Mouse (Mus musculus): Measurements from ENCODE around the gene H2-DMb2. TPM values are rescaled to one million over a fixed set of nuclear protein-coding genes. Genes with fewer than 3 reads are reported as not detected.
A peak's percentile ranks its signal among the peaks of the same experiment; 100 is the strongest.

Gene H2-DMb2
- 0.15 and 0.18 TPM in 2 replicates for polyA plus RNA-seq (2014; fragmentation: Nextera tagmentation; extraction: Ambion mirVana)

- Histone ChIP-seq H3K9ac (replicated peaks; ENCODE audit: low read length) (no peak within 1 kb of the TSS), H3K4me3 (replicated peaks; ENCODE audit: low read depth, low read length) (no peak within 1 kb of the TSS), H3K36me3 (ENCODE audit: control insufficient read depth, insufficient read depth, low read length) (no peaks in the 10 kb centered on the region), H3K4me1 (ENCODE audit: control insufficient read depth, insufficient read depth, low read length) (peaks cover 14% of the 10 kb centered on the region; the same call in 1 of the 2 replicates), H3K27me3 (ENCODE audit: control insufficient read depth, insufficient read depth, low read length) (peaks cover 17% of the 10 kb centered on the region), H3K27ac (replicated peaks; ENCODE audit: low read depth, low read length) (no peak within 1 kb of the TSS), H3K4me2 (ENCODE audit: low read length) (no peak within 1 kb of the TSS), H3K9me3 (ENCODE audit: control insufficient read depth, low read length) (no peaks in the 10 kb centered on the region)
- no peak for ATAC-seq (ENCODE audit: low FRiP score, low TSS enrichment)
- DNase-seq: peak; percentile 19
- WGBS: 22% methylated on average over 7 of the region's 7 CpGs
Measured at GRCm38 (mm10) chr17:34143033-34143432, at the start of gene H2-DMb2. Gene H2-DMb2, plus strand, starts transcription at chr17:34143307.

GRCm38 (mm10) chr17:34094283-34095035 lies 48.6 kb upstream of the H2-DMb2 start:
- Histone ChIP-seq H3K36me3 (ENCODE audit: control insufficient read depth, insufficient read depth, low read length) (no peaks in the 10 kb centered on the region), H3K4me3 (replicated peaks; ENCODE audit: low read depth, low read length) (no peak overlapping the region), H3K27ac (replicated peaks; ENCODE audit: low read depth, low read length) (no peak overlapping the region), H3K9me3 (ENCODE audit: control insufficient read depth, low read length) (no peaks in the 10 kb centered on the region), H3K4me1 (ENCODE audit: control insufficient read depth, insufficient read depth, low read length) (no peaks in the 10 kb centered on the region), H3K9ac (replicated peaks; ENCODE audit: low read length) (no peak overlapping the region), H3K4me2 (ENCODE audit: low read length) (no peak overlapping the region), H3K27me3 (ENCODE audit: control insufficient read depth, insufficient read depth, low read length) (no peaks in the 10 kb centered on the region)
- no peak for ATAC-seq (ENCODE audit: low FRiP score, low TSS enrichment)
- DNase-seq: no peak
- 86% methylated on average over 27 of the region's 27 CpGs for WGBS

GRCm38 (mm10) chr17:34096497-34097010 lies 46.6 kb upstream of the H2-DMb2 start:
- no peaks in the 10 kb centered on the region for H3K36me3 ChIP-seq (ENCODE audit: control insufficient read depth, insufficient read depth, low read length)
- H3K27ac ChIP-seq (replicated peaks; ENCODE audit: low read depth, low read length): no peak overlapping the region
- no peaks in the 10 kb centered on the region for H3K9me3 ChIP-seq (ENCODE audit: control insufficient read depth, low read length)
- ATAC-seq (ENCODE audit: low FRiP score, low TSS enrichment) (no peak), DNase-seq (no peak)
- H3K27me3 ChIP-seq (ENCODE audit: control insufficient read depth, insufficient read depth, low read length): no peaks in the 10 kb centered on the region
- H3K4me1 ChIP-seq (ENCODE audit: control insufficient read depth, insufficient read depth, low read length): no peaks in the 10 kb centered on the region
- WGBS: 83% methylated on average over 3 of the region's 3 CpGs
- no peak overlapping the region for H3K9ac ChIP-seq (replicated peaks; ENCODE audit: low read length)
- H3K4me3 ChIP-seq (replicated peaks; ENCODE audit: low read depth, low read length): no peak overlapping the region
- H3K4me2 ChIP-seq (ENCODE audit: low read length): no peak overlapping the region

GRCm38 (mm10) chr17:34097272-34097671 lies 45.8 kb upstream of the H2-DMb2 start:
- Histone ChIP-seq H3K9me3 (ENCODE audit: control insufficient read depth, low read length) (no peaks in the 10 kb centered on the region), H3K9ac (replicated peaks; ENCODE audit: low read length) (no peak overlapping the region), H3K4me1 (ENCODE audit: control insufficient read depth, insufficient read depth, low read length) (no peaks in the 10 kb centered on the region), H3K36me3 (ENCODE audit: control insufficient read depth, insufficient read depth, low read length) (no peaks in the 10 kb centered on the region), H3K27me3 (ENCODE audit: control insufficient read depth, insufficient read depth, low read length) (no peaks in the 10 kb centered on the region), H3K27ac (replicated peaks; ENCODE audit: low read depth, low read length) (no peak overlapping the region), H3K4me2 (ENCODE audit: low read length) (no peak overlapping the region), H3K4me3 (replicated peaks; ENCODE audit: low read depth, low read length) (no peak overlapping the region)
- DNase-seq (no peak), ATAC-seq (ENCODE audit: low FRiP score, low TSS enrichment) (no peak)
- 74% methylated on average over 5 of the region's 5 CpGs for WGBS

- Histone ChIP-seq H3K4me1 (ENCODE audit: control insufficient read depth, insufficient read depth, low read length) (no peaks in the 10 kb centered on the region), H3K9ac (replicated peaks; ENCODE audit: low read length) (no peak overlapping the region), H3K36me3 (ENCODE audit: control insufficient read depth, insufficient read depth, low read length) (no peaks in the 10 kb centered on the region), H3K27me3 (ENCODE audit: control insufficient read depth, insufficient read depth, low read length) (no peaks in the 10 kb centered on the region), H3K4me3 (replicated peaks; ENCODE audit: low read depth, low read length) (no peak overlapping the region), H3K27ac (replicated peaks; ENCODE audit: low read depth, low read length) (no peak overlapping the region), H3K9me3 (ENCODE audit: control insufficient read depth, low read length) (no peaks in the 10 kb centered on the region), H3K4me2 (ENCODE audit: low read length) (no peak overlapping the region)
- WGBS: 67% methylated on average over 10 of the region's 10 CpGs
- ATAC-seq (ENCODE audit: low FRiP score, low TSS enrichment): no peak
- DNase-seq: no peak
Measured at GRCm38 (mm10) chr17:34098709-34099479, 44.2 kb upstream of the H2-DMb2 start.

GRCm38 (mm10) chr17:34099531-34099930 lies 43.6 kb upstream of the H2-DMb2 start:
- Histone ChIP-seq H3K4me1 (ENCODE audit: control insufficient read depth, insufficient read depth, low read length) (no peaks in the 10 kb centered on the region), H3K4me2 (ENCODE audit: low read length) (no peak overlapping the region), H3K36me3 (ENCODE audit: control insufficient read depth, insufficient read depth, low read length) (no peaks in the 10 kb centered on the region), H3K27me3 (ENCODE audit: control insufficient read depth, insufficient read depth, low read length) (no peaks in the 10 kb centered on the region), H3K27ac (replicated peaks; ENCODE audit: low read depth, low read length) (no peak overlapping the region), H3K9ac (replicated peaks; ENCODE audit: low read length) (no peak overlapping the region), H3K4me3 (replicated peaks; ENCODE audit: low read depth, low read length) (no peak overlapping the region), H3K9me3 (ENCODE audit: control insufficient read depth, low read length) (no peaks in the 10 kb centered on the region)
- ATAC-seq (ENCODE audit: low FRiP score, low TSS enrichment) (no peak), DNase-seq (peak; percentile 35)
- 64% methylated on average over 5 of the region's 5 CpGs for WGBS

- no peaks in the 10 kb centered on the region for H3K4me1 ChIP-seq (ENCODE audit: control insufficient read depth, insufficient read depth, low read length)
- ATAC-seq (ENCODE audit: low FRiP score, low TSS enrichment): no peak
- no peak overlapping the region for H3K4me2 ChIP-seq (ENCODE audit: low read length)
- 31% methylated on average over 5 of the region's 5 CpGs for WGBS
- no peak overlapping the region for H3K27ac ChIP-seq (replicated peaks; ENCODE audit: low read depth, low read length)
- no peaks in the 10 kb centered on the region for H3K36me3 ChIP-seq (ENCODE audit: control insufficient read depth, insufficient read depth, low read length)
- H3K9ac ChIP-seq (replicated peaks; ENCODE audit: low read length): no peak overlapping the region
- peaks cover 7% of the 10 kb centered on the region; the same call in 1 of the 2 replicates for H3K9me3 ChIP-seq (ENCODE audit: control insufficient read depth, low read length)
- H3K27me3 ChIP-seq (ENCODE audit: control insufficient read depth, insufficient read depth, low read length): no peaks in the 10 kb centered on the region
- DNase-seq: no peak
- no peak overlapping the region for H3K4me3 ChIP-seq (replicated peaks; ENCODE audit: low read depth, low read length)
Measured at GRCm38 (mm10) chr17:34101185-34101584, 41.9 kb upstream of the H2-DMb2 start.

- Histone ChIP-seq H3K27ac (replicated peaks; ENCODE audit: low read depth, low read length) (no peak overlapping the region), H3K9me3 (ENCODE audit: control insufficient read depth, low read length) (peaks cover 7% of the 10 kb centered on the region; the same call in 1 of the 2 replicates), H3K4me2 (ENCODE audit: low read length) (peak overlapping the region; percentile 37), H3K9ac (replicated peaks; ENCODE audit: low read length) (no peak overlapping the region), H3K36me3 (ENCODE audit: control insufficient read depth, insufficient read depth, low read length) (no peaks in the 10 kb centered on the region), H3K4me1 (ENCODE audit: control insufficient read depth, insufficient read depth, low read length) (no peaks in the 10 kb centered on the region), H3K4me3 (replicated peaks; ENCODE audit: low read depth, low read length) (no peak overlapping the region), H3K27me3 (ENCODE audit: control insufficient read depth, insufficient read depth, low read length) (no peaks in the 10 kb centered on the region)
- DNase-seq (peak; percentile 97), ATAC-seq (ENCODE audit: low FRiP score, low TSS enrichment) (peak; percentile 58; the same call in 1 of the 2 replicates)
- 5% methylated on average over 12 of the region's 12 CpGs for WGBS
Measured at GRCm38 (mm10) chr17:34101604-34102032, 41.5 kb upstream of the H2-DMb2 start.

Data from midbrain, embryonic 14.5 days (tissue).